Mouse (Mus musculus) myocyte (in vitro differentiated cells): ENCODE measurements at regions not wholly inside any gene's neighbourhood (a gene's known extent, or its start where the extent isn't known, plus 50 kb on each side); places are given as distances from the start of the nearest gene placed in this dataset.
A peak's percentile ranks its signal among the peaks of the same experiment; 100 is the strongest.

Experiments
- H3K27me3 ChIP-seq: one replicate; pipeline ENCODE4 v1.6.1; 2011; ENCODE audit not compliant: control insufficient read depth, insufficient read depth, insufficient read length
- H3K36me3 ChIP-seq: one replicate; pipeline ENCODE4 v1.6.1; 2011; ENCODE audit not compliant: control insufficient read depth, insufficient read depth
- H3K4me2 ChIP-seq: one replicate; pipeline ENCODE4 v1.6.1; 2011; ENCODE audit warnings: low read depth, control low read depth
- H3K4me3 ChIP-seq: one replicate; pipeline ENCODE4 v1.5.1; 2011; ENCODE audit warnings: mild to moderate bottlenecking, control low read depth, moderate library complexity
- H3K79me2 ChIP-seq: one replicate; pipeline ENCODE4 v1.6.1; 2011; ENCODE audit not compliant: control insufficient read depth, insufficient read depth
- H3ac ChIP-seq: one replicate; pipeline ENCODE4 v1.6.1; 2011; ENCODE audit not compliant: control insufficient read depth, insufficient read length
- CEBPB ChIP-seq: IDR thresholded peaks from 2 replicates; pipeline ENCODE4 v1.6.1; 2011; ENCODE audit warnings: mild to moderate bottlenecking, moderate library complexity; ENCODE audit not compliant: poor library complexity, insufficient read depth, severe bottlenecking
- E2F4 ChIP-seq: IDR thresholded peaks from one replicate; pipeline ENCODE4 v1.6.1; 2011; ENCODE audit warnings: mild to moderate bottlenecking, control low read depth, moderate library complexity; ENCODE audit not compliant: insufficient read depth
- MAX ChIP-seq: IDR thresholded peaks from one replicate; pipeline ENCODE4 v1.6.1; 2011; ENCODE audit warnings: low read depth, mild to moderate bottlenecking, control low read depth
- MYOD1 ChIP-seq, 3 experiments: IDR thresholded peaks; one replicate each; pipeline ENCODE4 v1.6.1; 2011; ENCODE audit warnings: control low read depth in 2 of 3, low read depth in 2 of 3, mild to moderate bottlenecking in 2 of 3, moderate library complexity in 1 of 3; ENCODE audit not compliant: insufficient read length in 2 of 3, control insufficient read depth in 1 of 3
- MYOG ChIP-seq, 3 experiments: IDR thresholded peaks; one replicate each; pipeline ENCODE4 v1.6.1; 2011; ENCODE audit warnings: control low read depth in 2 of 3, low read depth in 2 of 3, mild to moderate bottlenecking in 2 of 3; ENCODE audit not compliant: insufficient read length in 2 of 3, control insufficient read depth in 1 of 3, insufficient read depth in 1 of 3
- POLR2A ChIP-seq: IDR thresholded peaks from one replicate; pipeline ENCODE4 v1.6.1; 2011; ENCODE audit warnings: low read depth, mild to moderate bottlenecking, control low read depth, moderate library complexity; ENCODE audit not compliant: insufficient read length
- POLR2AphosphoS2 ChIP-seq: IDR thresholded peaks from one replicate; pipeline ENCODE4 v1.6.1; 2011; ENCODE audit warnings: low read depth, control low read depth; ENCODE audit not compliant: insufficient read length
- REST ChIP-seq: IDR thresholded peaks from one replicate; pipeline ENCODE4 v1.6.1; 2011; ENCODE audit warnings: mild to moderate bottlenecking, control low read depth, moderate library complexity; ENCODE audit not compliant: insufficient read depth, insufficient read length
- SRF ChIP-seq: IDR thresholded peaks from one replicate; pipeline ENCODE4 v1.6.1; 2011; ENCODE audit warnings: low read depth; ENCODE audit not compliant: control insufficient read depth, insufficient read length
- TCF12 ChIP-seq: IDR thresholded peaks from one replicate; pipeline ENCODE4 v1.6.1; 2011; ENCODE audit warnings: mild to moderate bottlenecking, control low read depth; ENCODE audit not compliant: poor library complexity, insufficient read depth, severe bottlenecking
- TCF3 ChIP-seq: IDR thresholded peaks from one replicate; pipeline ENCODE4 v1.6.1; 2011; ENCODE audit warnings: low read depth, control low read depth; ENCODE audit not compliant: insufficient read length
- USF1 ChIP-seq: IDR thresholded peaks from one replicate; pipeline ENCODE4 v1.6.1; 2011; ENCODE audit warnings: low read depth, mild to moderate bottlenecking, control low read depth, moderate library complexity

- Histone ChIP-seq H3K79me2 (no peaks in the 10 kb centered on the region), H3K4me2 (no peak overlapping the region), H3K36me3 (no peaks in the 10 kb centered on the region), H3K27me3 (no peaks in the 10 kb centered on the region), H3ac (no peak overlapping the region), H3K4me3 (no peak overlapping the region)
- TF ChIP-seq E2F4 (no peak), MAX (no peak), TCF3 (no peak), MYOD1 (IDR thresholded peaks at IDR 0.05; ENCODE audit: control insufficient read depth in 1 of 3, insufficient read length in 2 of 3, low read depth in 2 of 3) (no peak), POLR2A (no peak), SRF (no peak), USF1 (no peak), MYOG (IDR thresholded peaks at IDR 0.05; ENCODE audit: control insufficient read depth in 1 of 3, insufficient read depth in 1 of 3, insufficient read length in 2 of 3, low read depth in 2 of 3) (no peak), CEBPB (no peak), POLR2AphosphoS2 (no peak), TCF12 (no peak), REST (no peak)
Observed at GRCm38 (mm10) chr16:76160879-76161278, 138.8 kb upstream of the Samsn1 start.

- Histone ChIP-seq H3ac (no peak overlapping the region), H3K27me3 (no peaks in the 10 kb centered on the region), H3K36me3 (no peaks in the 10 kb centered on the region), H3K4me3 (no peak overlapping the region), H3K79me2 (no peaks in the 10 kb centered on the region), H3K4me2 (no peak overlapping the region)
- TF ChIP-seq E2F4 (no peak), TCF3 (no peak), POLR2A (no peak), CEBPB (no peak), MYOD1 (IDR thresholded peaks at IDR 0.05; ENCODE audit: control insufficient read depth in 1 of 3, insufficient read length in 2 of 3, low read depth in 2 of 3) (no peak), MAX (no peak), SRF (no peak), REST (no peak), USF1 (no peak), POLR2AphosphoS2 (no peak), MYOG (IDR thresholded peaks at IDR 0.05; ENCODE audit: control insufficient read depth in 1 of 3, insufficient read depth in 1 of 3, insufficient read length in 2 of 3, low read depth in 2 of 3) (no peak), TCF12 (no peak)
Observed at GRCm38 (mm10) chr16:76158585-76158984, 136.5 kb upstream of the Samsn1 start.

- H3K4me3 ChIP-seq = no peak overlapping the region
- H3K36me3 ChIP-seq = no peaks in the 10 kb centered on the region
- H3K79me2 ChIP-seq = no peaks in the 10 kb centered on the region
- H3ac ChIP-seq = no peak overlapping the region
- no peaks in the 10 kb centered on the region for H3K27me3 ChIP-seq
- no peak overlapping the region for H3K4me2 ChIP-seq
- no peak for TF ChIP-seq MYOG (IDR thresholded peaks at IDR 0.05; ENCODE audit: control insufficient read depth in 1 of 3, insufficient read depth in 1 of 3, insufficient read length in 2 of 3, low read depth in 2 of 3)
Observed at GRCm38 (mm10) chr16:76153766-76154525, 131.9 kb upstream of the Samsn1 start.

- H3K4me2 ChIP-seq = peak overlapping the region; percentile 29
- no peak for TF ChIP-seq E2F4
Observed at GRCm38 (mm10) chr16:76149581-76149980, 127.5 kb upstream of the Samsn1 start.

GRCm38 (mm10) chr16:76133892-76134291 lies 111.8 kb upstream of the Samsn1 start:
- H3K4me2 ChIP-seq = no peak overlapping the region
- H3K36me3 ChIP-seq = no peaks in the 10 kb centered on the region
- H3K27me3 ChIP-seq = no peaks in the 10 kb centered on the region
- H3K79me2 ChIP-seq = no peaks in the 10 kb centered on the region
- TF ChIP-seq E2F4 (no peak), MYOD1 (IDR thresholded peaks at IDR 0.05; ENCODE audit: control insufficient read depth in 1 of 3, insufficient read length in 2 of 3, low read depth in 2 of 3) (no peak), MYOG (IDR thresholded peaks at IDR 0.05; ENCODE audit: control insufficient read depth in 1 of 3, insufficient read depth in 1 of 3, insufficient read length in 2 of 3, low read depth in 2 of 3) (no peak), MAX (no peak), POLR2AphosphoS2 (no peak), TCF3 (no peak), POLR2A (no peak), REST (no peak), CEBPB (no peak), USF1 (no peak), SRF (no peak), TCF12 (no peak)
- no peak overlapping the region for H3ac ChIP-seq
- no peak overlapping the region for H3K4me3 ChIP-seq

More at GRCm38 (mm10) chr16:76149581-76149980, 127.5 kb upstream of the Samsn1 start:
- no peak overlapping the region for H3K4me3 ChIP-seq
- H3K27me3 ChIP-seq = no peaks in the 10 kb centered on the region
- no peak overlapping the region for H3ac ChIP-seq
- no peaks in the 10 kb centered on the region for H3K79me2 ChIP-seq
- H3K36me3 ChIP-seq = no peaks in the 10 kb centered on the region
